Mouse (Mus musculus) right cerebral cortex, adult 2 months (tissue): ENCODE measurements at regions not wholly inside any gene's neighbourhood (a gene's known extent, or its start where the extent isn't known, plus 50 kb on each side); places are given as distances from the start of the nearest gene placed in this dataset.
A peak's percentile ranks its signal among the peaks of the same experiment; 100 is the strongest.

ENCODE experiments used
- DNase-seq, 2 experiments: peaks; one replicate each; pipeline ENCODE4 v3.0.0; 2021 to 2022; ENCODE audit warnings: low spot score in 2 of 2

- no peak for DNase-seq
These were observed 188.4 kb downstream of the Phlda1 start for GRCm38 (mm10) chr10:111694227-111695200.

GRCm38 (mm10) chr10:111695918-111696760 is 190.1 kb downstream of the Phlda1 start:
- DNase-seq, result no peak

- no peak for DNase-seq
These were observed 190.9 kb downstream of the Phlda1 start for GRCm38 (mm10) chr10:111696987-111697386.

DNA sequence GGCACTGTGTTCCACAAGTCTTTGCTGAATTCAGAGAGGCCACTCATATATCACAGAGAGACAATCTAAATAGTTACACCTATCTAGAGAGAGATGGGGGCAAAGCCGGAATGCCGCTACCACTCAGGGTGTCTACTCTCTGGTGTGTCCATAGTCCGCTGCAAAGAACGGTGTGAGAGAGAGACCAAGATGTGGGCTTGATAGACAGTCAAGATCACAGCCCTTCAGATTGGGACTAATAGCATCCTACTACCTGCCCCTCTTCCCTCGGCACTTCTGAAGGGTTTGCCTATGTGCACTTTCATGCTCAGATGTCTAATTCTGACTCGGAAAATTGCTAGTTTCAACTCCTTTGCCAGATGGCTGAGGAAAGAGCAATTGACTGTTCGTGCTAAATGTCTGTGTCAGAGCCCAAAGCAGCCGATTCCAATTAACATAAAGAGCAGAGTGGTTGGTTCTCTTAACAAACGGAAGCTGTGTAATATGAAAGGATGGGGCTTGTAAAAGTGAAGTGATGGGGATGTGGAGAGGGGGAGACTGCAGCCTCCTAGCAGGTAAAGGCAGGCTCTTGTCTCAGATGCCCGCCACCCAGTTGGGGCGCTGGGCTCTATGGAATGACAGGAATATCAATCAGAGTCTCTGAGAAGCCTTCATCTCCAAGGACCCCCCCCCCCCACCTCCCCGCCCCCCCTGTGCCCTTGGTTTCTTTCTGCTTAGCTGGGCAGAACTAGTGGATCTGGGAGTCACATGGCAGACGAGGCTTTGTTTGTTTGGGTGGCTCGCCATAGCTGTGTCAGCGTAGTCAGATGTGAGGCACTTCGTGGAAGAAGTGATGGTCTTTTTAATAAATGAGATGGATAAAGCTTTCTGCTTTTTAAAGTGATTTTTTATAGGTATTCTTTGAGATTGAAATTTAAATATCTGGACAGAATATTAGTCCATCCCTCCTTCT is 193.7 kb downstream of the Phlda1 start:
- peak; percentile 24 to 29 for DNase-seq

- no peak for DNase-seq
These were observed 194.5 kb downstream of the Phlda1 start for GRCm38 (mm10) chr10:111700570-111700969.

GRCm38 (mm10) chr10:111701138-111701537 is 195.1 kb downstream of the Phlda1 start:
- no peak for DNase-seq

DNA sequence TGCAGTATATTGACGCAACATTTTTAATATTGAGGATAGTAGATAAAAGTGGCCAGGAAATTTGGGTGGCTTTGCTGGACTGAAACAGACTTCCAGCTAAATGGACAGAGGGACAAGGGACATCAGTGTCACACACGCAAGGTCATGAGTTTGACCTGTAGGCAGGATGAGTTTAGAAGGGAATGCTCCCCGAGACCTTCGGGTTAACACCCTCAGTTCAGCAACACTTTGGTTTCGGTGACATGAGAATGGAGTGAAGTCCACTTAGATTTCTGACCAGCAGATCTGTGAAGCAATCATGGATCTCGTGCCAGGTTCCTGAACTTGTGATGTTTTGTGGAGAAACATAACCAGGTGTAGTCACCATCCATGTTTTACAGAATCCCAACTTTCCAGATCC is 196.3 kb downstream of the Phlda1 start:
- no peak for DNase-seq

DNA sequence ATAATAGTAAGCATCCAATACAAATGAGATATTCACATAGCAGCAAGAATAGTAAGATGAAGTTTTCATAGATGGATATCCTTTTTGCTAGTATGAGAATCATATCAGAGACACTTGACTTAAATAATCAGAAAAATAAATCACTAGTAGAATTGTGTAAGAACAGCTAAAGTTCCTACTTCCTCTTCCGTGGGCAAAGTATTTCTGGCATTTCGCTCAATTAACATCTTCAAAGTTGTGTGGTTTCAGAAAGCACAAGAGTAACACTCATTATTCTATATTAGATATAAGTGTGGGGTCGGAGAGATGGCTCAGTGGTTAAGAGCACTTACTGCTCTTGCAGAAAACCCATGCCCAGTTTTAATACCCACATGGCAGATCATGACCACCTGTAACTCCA is 197.4 kb downstream of the Phlda1 start:
- no peak for DNase-seq

DNA sequence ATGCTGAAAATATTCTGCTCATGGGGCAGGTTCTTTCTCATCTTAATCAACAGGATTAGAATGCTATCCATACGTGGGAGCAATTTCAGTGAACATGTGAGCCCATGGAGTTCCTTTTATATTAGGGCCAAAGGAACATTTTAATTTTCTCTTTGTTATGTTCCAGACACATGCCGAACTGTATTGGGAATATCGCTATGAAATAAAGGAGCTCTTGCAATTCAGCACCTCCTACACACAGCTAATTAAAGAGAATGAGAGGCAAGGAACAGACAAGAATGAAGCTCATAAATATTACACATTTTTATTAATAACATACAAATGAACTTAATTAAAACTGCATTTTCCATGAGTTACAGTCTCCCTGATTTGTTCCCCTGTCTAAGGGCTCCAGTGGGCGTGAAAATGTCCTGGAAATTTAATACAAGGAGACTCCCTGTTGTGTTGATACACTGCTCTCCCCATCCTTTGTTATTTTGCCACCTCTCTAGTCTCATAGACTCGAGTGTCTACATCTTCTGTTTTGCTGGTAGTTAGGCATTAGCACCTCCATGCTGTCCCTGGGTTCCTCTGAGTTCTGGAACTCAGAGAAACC is 205.5 kb downstream of the Phlda1 start:
- no peak for DNase-seq

DNA sequence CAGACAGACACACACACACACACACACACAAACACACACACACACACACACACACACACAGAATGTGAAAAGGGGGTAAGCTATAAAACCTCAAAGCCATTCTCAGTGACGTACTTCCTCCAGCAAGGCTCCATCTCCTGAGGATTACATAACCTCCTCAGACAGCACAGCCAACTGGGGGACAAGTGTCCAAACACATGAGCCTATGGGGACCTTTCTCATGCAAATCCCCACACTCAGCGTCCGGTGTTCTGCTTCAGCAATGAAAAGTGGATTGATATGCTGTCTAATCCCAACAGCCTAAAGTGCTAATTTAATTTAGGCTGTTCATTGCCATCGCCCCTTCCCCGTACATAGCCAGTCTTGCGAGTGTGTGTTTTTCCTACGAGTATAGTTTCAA is 206.9 kb downstream of the Phlda1 start:
- DNase-seq, result no peak

GRCm38 (mm10) chr10:111713676-111714075 is 207.6 kb downstream of the Phlda1 start:
- DNase-seq, result no peak

- no peak for DNase-seq
These were observed 209.1 kb downstream of the Phlda1 start for GRCm38 (mm10) chr10:111715172-111715571.

- peak in 1 of 2 experiments; percentile 26 for DNase-seq
These were observed 213.5 kb downstream of the Phlda1 start for GRCm38 (mm10) chr10:111719632-111720031.

- DNase-seq, result no peak
These were observed 215.0 kb downstream of the Phlda1 start for GRCm38 (mm10) chr10:111721068-111721467.

DNA sequence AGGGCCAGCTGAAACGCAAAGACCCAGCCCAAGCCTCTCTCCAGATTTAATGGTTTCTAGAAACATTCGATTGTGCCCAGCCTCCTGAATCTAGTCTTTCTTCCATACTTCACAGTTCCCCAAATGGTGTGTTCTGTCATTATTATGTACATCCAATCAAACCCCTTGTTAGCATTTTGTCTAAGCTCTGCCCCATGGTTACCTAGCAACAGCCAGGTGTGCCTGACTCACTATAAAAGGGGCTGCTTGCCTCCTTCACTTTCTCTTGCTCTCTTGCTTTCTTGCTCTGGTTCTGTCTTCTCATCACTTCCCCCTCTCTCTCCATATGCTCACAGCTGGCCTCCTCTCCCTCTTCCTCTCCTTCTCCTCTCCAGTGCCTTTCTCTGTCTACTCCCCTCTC is 217.8 kb downstream of the Phlda1 start:
- no peak for DNase-seq

- no peak for DNase-seq
These were observed 218.7 kb downstream of the Phlda1 start for GRCm38 (mm10) chr10:111724574-111725414.

GRCm38 (mm10) chr10:111736026-111736425 is 229.9 kb downstream of the Phlda1 start:
- no peak for DNase-seq

GRCm38 (mm10) chr10:111739471-111740138 is 232.9 kb upstream of the Krr1 start:
- DNase-seq, result no peak

DNA sequence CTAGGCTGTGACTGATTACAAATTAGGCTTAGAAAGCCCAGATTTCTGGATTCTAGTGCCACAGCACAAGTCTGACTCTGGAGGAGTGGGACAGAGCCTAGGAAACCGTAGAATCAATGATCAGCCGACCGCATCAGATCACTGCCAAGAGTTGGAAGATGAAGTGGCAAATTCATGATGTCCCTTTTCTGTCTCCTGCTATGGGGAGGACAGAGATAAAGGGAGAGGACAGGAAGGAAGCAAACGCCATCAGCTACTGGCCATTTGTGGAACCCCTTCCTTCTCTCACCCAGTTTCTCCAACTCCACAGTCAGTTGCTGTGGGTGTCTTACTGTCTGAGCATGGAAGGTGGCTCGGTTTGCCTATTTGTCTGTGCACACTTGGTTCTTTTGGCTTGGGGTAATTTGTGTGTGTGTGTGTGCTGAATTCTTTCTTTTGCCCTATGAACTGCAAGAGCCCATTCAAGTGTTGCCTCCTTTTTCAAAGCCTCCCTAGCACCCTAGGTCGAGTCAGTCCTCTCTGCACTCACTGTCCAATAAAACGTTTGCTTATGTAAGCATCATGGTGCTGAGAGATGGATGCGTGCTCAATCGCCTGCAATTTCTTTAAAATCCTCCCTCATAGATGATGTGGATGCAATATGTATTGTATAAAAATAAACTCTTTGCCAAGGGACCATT is 231.7 kb upstream of the Krr1 start:
- DNase-seq, result no peak
